Mouse (Mus musculus): ENCODE data around the gene Tubd1.

Gene Tubd1

GRCm38 (mm10) chr11:86583990-86584897, 39.5 kb downstream of the Tubd1 start:
- DNase-seq (ENCODE audit: low spot score): no peak

GRCm38 (mm10) chr11:86584898-86585597, 40.3 kb downstream of the Tubd1 start:
- no peak for DNase-seq (ENCODE audit: low spot score)

GRCm38 (mm10) chr11:86585598-86585984, 40.8 kb downstream of the Tubd1 start:
- no peak for DNase-seq (ENCODE audit: low spot score)

- no peak for DNase-seq (ENCODE audit: low spot score)
These were observed 41.5 kb downstream of the Tubd1 start for GRCm38 (mm10) chr11:86586177-86586867.

GRCm38 (mm10) chr11:86586868-86587792, 42.3 kb downstream of the Tubd1 start:
- peak; percentile 91 for DNase-seq (ENCODE audit: low spot score)

GRCm38 (mm10) chr11:86587830-86588229, 43.0 kb downstream of the Tubd1 start:
- no peak for DNase-seq (ENCODE audit: low spot score)

GRCm38 (mm10) chr11:86588583-86589298, 44.0 kb downstream of the Tubd1 start:
- DNase-seq (ENCODE audit: low spot score): no peak

GRCm38 (mm10) chr11:86590066-86590465, 45.3 kb downstream of the Tubd1 start:
- DNase-seq (ENCODE audit: low spot score): no peak

GRCm38 (mm10) chr11:86590579-86590978, 45.8 kb downstream of the Tubd1 start:
- DNase-seq (ENCODE audit: low spot score): peak; percentile 63

- no peak for DNase-seq (ENCODE audit: low spot score)
These were observed 46.6 kb downstream of the Tubd1 start for GRCm38 (mm10) chr11:86591301-86591845.

GRCm38 (mm10) chr11:86591931-86592616, 47.3 kb downstream of the Tubd1 start:
- DNase-seq (ENCODE audit: low spot score): no peak

GRCm38 (mm10) chr11:86592993-86593392, 48.2 kb downstream of the Tubd1 start:
- no peak for DNase-seq (ENCODE audit: low spot score)

GRCm38 (mm10) chr11:86593443-86593842, 48.7 kb downstream of the Tubd1 start:
- no peak for DNase-seq (ENCODE audit: low spot score)

- no peak for DNase-seq (ENCODE audit: low spot score)
These were observed 49.5 kb downstream of the Tubd1 start for GRCm38 (mm10) chr11:86594188-86594876.

GRCm38 (mm10) chr11:86595366-86595765, 50.6 kb downstream of the Tubd1 start:
- no peak for DNase-seq (ENCODE audit: low spot score)

GRCm38 (mm10) chr11:86596187-86596960, 51.6 kb downstream of the Tubd1 start:
- DNase-seq (ENCODE audit: low spot score): no peak

- DNase-seq (ENCODE audit: low spot score): no peak
These were observed 52.2 kb downstream of the Tubd1 start for GRCm38 (mm10) chr11:86596976-86597375.

GRCm38 (mm10) chr11:86598154-86598553, 53.4 kb downstream of the Tubd1 start:
- no peak for DNase-seq (ENCODE audit: low spot score)

Data from lung, postnatal 25 days (tissue).